Mouse (Mus musculus) heart, adult 2 months (tissue): ENCODE measurements around the gene Asxl1. TPM values are rescaled to one million over a fixed set of nuclear protein-coding genes. Genes with fewer than 3 reads are reported as not detected.
A peak's percentile ranks its signal among the peaks of the same experiment; 100 is the strongest.

ENCODE experiments used
- DNase-seq, 2 experiments: peaks; one replicate each; pipeline ENCODE4 v3.0.0; 2021
- H3K27ac ChIP-seq: fragments of 200-600 bp; 2 replicates; pipeline ENCODE4 v1.8.1; 2022
- H3K27me3 ChIP-seq: fragments of 200-500 bp; 2 replicates; pipeline ENCODE4 v1.6.1; 2012; ENCODE audit warnings: mild to moderate bottlenecking, low read length, inconsistent platforms, mixed read lengths; ENCODE audit not compliant: control insufficient read depth, insufficient read depth
- H3K36me3 ChIP-seq: fragments of 200-500 bp; 2 replicates; pipeline ENCODE4 v1.6.1; 2012; ENCODE audit warnings: low read length, inconsistent platforms; ENCODE audit not compliant: control insufficient read depth, insufficient read depth
- H3K4me1 ChIP-seq: fragments of 200-500 bp; 2 replicates; pipeline ENCODE4 v1.6.1; 2011; ENCODE audit warnings: low read length; ENCODE audit not compliant: control insufficient read depth, insufficient read depth
- H3K4me3 ChIP-seq: fragments of 200-600 bp; 2 replicates; pipeline ENCODE4 v1.8.1; 2022
- H3K79me2 ChIP-seq: fragments of 200-500 bp; replicated peaks from 2 replicates; pipeline ENCODE4 v1.6.1; 2012; ENCODE audit warnings: mild to moderate bottlenecking, inconsistent platforms, low read length, moderate library complexity, mixed read lengths; ENCODE audit not compliant: control insufficient read depth, insufficient read depth
- H3K9ac ChIP-seq: fragments of 200-500 bp; 2 replicates; pipeline ENCODE4 v1.6.1; 2012; ENCODE audit warnings: low read depth, mild to moderate bottlenecking, control low read depth, inconsistent platforms, low read length, mixed read lengths
- CTCF ChIP-seq: fragments of 200-600 bp; IDR thresholded peaks from 2 replicates; pipeline ENCODE4 v1.8.1; 2022; ENCODE audit warnings: antibody characterized with exemption, mild to moderate bottlenecking, moderate library complexity
- EP300 ChIP-seq: fragments of 200-500 bp; IDR thresholded peaks from 2 replicates; pipeline ENCODE4 v1.6.1; 2011; ENCODE audit warnings: low read depth, low read length, control low read depth; ENCODE audit not compliant: insufficient read depth
- POLR2A ChIP-seq: fragments of 200-500 bp; IDR thresholded peaks from 2 replicates; pipeline ENCODE4 v1.6.1; 2011; ENCODE audit warnings: mild to moderate bottlenecking, low read depth, low read length, control low read depth; ENCODE audit not compliant: insufficient read depth
- WGBS: fragments of 180-500 bp; shearing (Covaris S2); methylation state at CpG from one replicate; pipeline ENCODE4 v1.1.7; 2018; 5-methylcytosine and 5-hydroxymethylcytosine counted together
- intact Hi-C: fragments of 180-260 bp; cut with DNase I; formaldehyde crosslinking; loops from one replicate; pipeline ENCODE4 v1.15.1; 2025
- polyA plus RNA-seq: library from polyadenylated mRNA; depleted of rRNA; stranded (reverse); fragments of >200 nt; gene quantifications from 2 replicates; pipeline ENCODE4 v1.2.3, GENCODE M21; 2012
- total RNA-seq, 2 experiments: library from RNA; stranded (reverse); gene quantifications; 2 replicates each; pipeline ENCODE4 v1.2.3; 2021

Gene Asxl1
- total and polyA plus RNA-seq, 3 experiments, result 8.0 to 21.2 (median 17.7) TPM

GRCm38 (mm10) chr2:153325706-153326376 is 19.8 kb upstream of the Asxl1 start:
- Histone ChIP-seq H3K36me3 (no peaks in the 10 kb centered on the region), H3K27me3 (no peaks in the 10 kb centered on the region), H3K79me2 (no peaks in the 10 kb centered on the region), H3K4me1 (no peaks in the 10 kb centered on the region), H3K27ac (no peak overlapping the region), H3K9ac (no peak overlapping the region), H3K4me3 (no peak overlapping the region)
- 73% methylated on average over 9 of the region's 9 CpGs for WGBS
- intact Hi-C loops, result no loop called here
- TF ChIP-seq POLR2A (no peak), EP300 (no peak)
- no peak for DNase-seq

- Histone ChIP-seq H3K79me2 (no peaks in the 10 kb centered on the region), H3K9ac (no peak overlapping the region), H3K27ac (no peak overlapping the region), H3K4me3 (no peak overlapping the region), H3K4me1 (no peaks in the 10 kb centered on the region; the same call in 1 of the 2 replicates), H3K36me3 (no peaks in the 10 kb centered on the region), H3K27me3 (no peaks in the 10 kb centered on the region)
- no peak for DNase-seq
- TF ChIP-seq POLR2A (no peak), EP300 (no peak), CTCF (no peak)
- intact Hi-C loops, result no loop called here
- WGBS, result 87% methylated on average over 5 of the region's 5 CpGs
Observed at GRCm38 (mm10) chr2:153332271-153332670, 13.4 kb upstream of the Asxl1 start.

DNA sequence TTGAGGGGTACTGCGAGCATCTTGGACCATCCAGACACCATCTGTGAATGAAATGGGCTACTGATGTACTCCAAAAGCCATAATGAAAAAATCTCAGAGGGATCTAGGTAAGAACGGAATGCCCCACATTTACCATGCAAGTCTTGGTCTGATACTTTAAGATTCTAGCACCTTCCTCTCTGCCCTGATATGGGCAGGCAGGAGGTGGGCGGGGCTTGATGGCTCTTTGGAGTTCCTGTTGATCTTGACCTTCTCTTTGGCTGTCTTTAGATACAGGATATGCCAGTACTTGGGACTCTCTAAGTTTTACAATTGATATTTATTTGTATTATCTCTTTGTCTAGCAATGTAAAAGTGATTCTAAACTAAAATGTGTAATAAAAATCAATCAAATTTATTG is 12.6 kb upstream of the Asxl1 start:
- Histone ChIP-seq H3K4me1 (no peaks in the 10 kb centered on the region; the same call in 1 of the 2 replicates), H3K27ac (no peak overlapping the region), H3K27me3 (no peaks in the 10 kb centered on the region), H3K36me3 (no peaks in the 10 kb centered on the region), H3K9ac (no peak overlapping the region), H3K4me3 (no peak overlapping the region), H3K79me2 (no peaks in the 10 kb centered on the region)
- no peak for DNase-seq
- 89% methylated on average over 3 of the region's 3 CpGs for WGBS
- TF ChIP-seq CTCF, result no peak
- no peak for TF ChIP-seq POLR2A
- no peak for TF ChIP-seq EP300
- intact Hi-C loops, result no loop called here

DNA sequence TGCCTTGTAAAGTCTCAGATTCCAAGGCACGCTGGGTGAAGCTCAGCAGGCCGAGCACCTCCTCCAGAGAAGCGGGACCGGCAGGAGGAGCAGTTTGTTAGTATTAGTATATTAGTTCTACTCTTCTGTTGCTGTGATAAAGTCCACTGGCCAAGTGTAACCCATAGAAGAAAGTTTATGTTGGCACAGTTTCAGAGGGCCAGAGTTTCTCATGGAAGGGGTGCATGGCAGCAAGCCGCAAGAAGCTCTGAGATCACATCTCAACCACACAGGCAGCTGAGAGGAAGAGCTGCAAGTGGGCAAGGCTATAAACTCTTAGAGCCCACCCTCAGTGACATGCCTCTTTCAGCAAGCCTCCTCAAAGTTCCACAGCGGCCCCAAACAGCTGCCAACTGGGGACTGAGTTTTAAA is 11.8 kb upstream of the Asxl1 start:
- no peak for DNase-seq
- TF ChIP-seq CTCF (peak; percentile 7; the same call in 1 of the 2 replicates), EP300 (no peak), POLR2A (no peak)
- Histone ChIP-seq H3K79me2 (no peaks in the 10 kb centered on the region), H3K4me1 (no peaks in the 10 kb centered on the region; the same call in 1 of the 2 replicates), H3K27me3 (no peaks in the 10 kb centered on the region), H3K36me3 (no peaks in the 10 kb centered on the region), H3K27ac (no peak overlapping the region), H3K9ac (no peak overlapping the region), H3K4me3 (no peak overlapping the region)
- 75% methylated on average over 6 of the region's 6 CpGs for WGBS
- intact Hi-C loops, result no loop called here

DNA sequence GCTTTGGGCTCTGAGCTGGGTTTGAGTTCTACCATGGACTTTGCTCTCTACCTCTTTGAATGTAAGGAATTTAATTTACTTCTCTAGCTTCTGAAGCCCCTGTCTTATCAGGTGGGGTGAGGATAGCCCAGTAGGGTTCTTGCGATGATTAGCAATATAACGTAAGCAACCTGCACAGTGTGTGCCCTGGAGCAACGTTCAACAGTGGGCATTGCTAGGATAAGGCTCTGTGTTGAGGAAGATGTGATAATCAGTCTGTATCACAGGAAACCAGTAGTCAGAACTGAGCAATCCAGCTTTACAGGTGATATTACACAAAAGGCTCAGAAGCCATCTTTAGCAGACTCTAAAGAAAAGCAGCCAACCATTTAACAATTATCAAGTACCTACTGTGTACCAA is 11.3 kb upstream of the Asxl1 start:
- intact Hi-C loops, result no loop called here
- TF ChIP-seq EP300, result no peak
- H3K27me3 ChIP-seq, result no peaks in the 10 kb centered on the region
- H3K27ac ChIP-seq, result no peak overlapping the region
- no peaks in the 10 kb centered on the region for H3K36me3 ChIP-seq
- no peaks in the 10 kb centered on the region for H3K79me2 ChIP-seq
- H3K9ac ChIP-seq, result no peak overlapping the region
- no peak for DNase-seq
- 72% methylated on average over 3 of the region's 3 CpGs for WGBS
- H3K4me3 ChIP-seq, result no peak overlapping the region
- no peaks in the 10 kb centered on the region; the same call in 1 of the 2 replicates for H3K4me1 ChIP-seq

- TF ChIP-seq POLR2A, result no peak
- TF ChIP-seq EP300, result no peak
- TF ChIP-seq CTCF, result no peak
- DNase-seq, result no peak
- Histone ChIP-seq H3K4me3 (no peak overlapping the region), H3K4me1 (no peaks in the 10 kb centered on the region; the same call in 1 of the 2 replicates), H3K27me3 (no peaks in the 10 kb centered on the region), H3K79me2 (no peaks in the 10 kb centered on the region), H3K27ac (no peak overlapping the region), H3K9ac (no peak overlapping the region), H3K36me3 (no peaks in the 10 kb centered on the region)
- intact Hi-C loops, result no loop called here
- WGBS, result 66% methylated on average over 2 of the region's 2 CpGs
Observed at GRCm38 (mm10) chr2:153336117-153336516, 9.5 kb upstream of the Asxl1 start.
